Mouse (Mus musculus) cerebellum, adult 11-12 months (tissue): Measurements from ENCODE around the gene Neurog3.

Source experiments
- DNase-seq: peaks from one replicate; pipeline ENCODE4 v3.0.0; 2022

Neurog3 gene

GRCm38 (mm10) chr10:62138040-62138439 is 5.2 kb downstream of the Neurog3 start:
- no peak for DNase-seq

DNA sequence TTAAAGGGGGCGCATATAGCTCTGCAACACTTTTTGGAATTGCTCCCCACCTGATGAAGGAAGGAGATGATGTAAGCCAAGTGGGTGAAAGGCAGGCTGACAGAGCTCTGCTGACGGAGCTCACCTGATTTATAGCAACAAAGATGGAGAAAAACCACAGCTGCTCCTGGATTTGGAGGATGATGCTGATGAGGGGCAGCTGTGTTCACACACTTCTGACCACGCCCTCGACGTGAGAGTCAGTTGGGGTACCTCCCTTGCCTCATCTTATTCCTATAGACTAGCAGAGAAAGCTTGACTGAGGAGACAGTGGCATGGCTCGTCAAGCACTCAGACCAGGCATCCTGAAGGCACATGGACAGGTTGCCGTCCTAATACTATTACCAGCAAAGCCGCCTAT is 10.9 kb downstream of the Neurog3 start, which contains the start of gene Fam241b:
Fam241b (minus strand) TSS at position 101 of the 400 bp plus-strand sequence.
- no peak for DNase-seq

GRCm38 (mm10) chr10:62145957-62146356 is 13.1 kb downstream of the Neurog3 start:
- DNase-seq = no peak

- peak; percentile 40 for DNase-seq
Observed at GRCm38 (mm10) chr10:62147466-62148248, 14.8 kb downstream of the Neurog3 start.

GRCm38 (mm10) chr10:62149929-62150328 is 17.0 kb downstream of the Neurog3 start:
- DNase-seq = no peak

GRCm38 (mm10) chr10:62162410-62162809 is 29.5 kb downstream of the Neurog3 start:
- no peak for DNase-seq

DNA sequence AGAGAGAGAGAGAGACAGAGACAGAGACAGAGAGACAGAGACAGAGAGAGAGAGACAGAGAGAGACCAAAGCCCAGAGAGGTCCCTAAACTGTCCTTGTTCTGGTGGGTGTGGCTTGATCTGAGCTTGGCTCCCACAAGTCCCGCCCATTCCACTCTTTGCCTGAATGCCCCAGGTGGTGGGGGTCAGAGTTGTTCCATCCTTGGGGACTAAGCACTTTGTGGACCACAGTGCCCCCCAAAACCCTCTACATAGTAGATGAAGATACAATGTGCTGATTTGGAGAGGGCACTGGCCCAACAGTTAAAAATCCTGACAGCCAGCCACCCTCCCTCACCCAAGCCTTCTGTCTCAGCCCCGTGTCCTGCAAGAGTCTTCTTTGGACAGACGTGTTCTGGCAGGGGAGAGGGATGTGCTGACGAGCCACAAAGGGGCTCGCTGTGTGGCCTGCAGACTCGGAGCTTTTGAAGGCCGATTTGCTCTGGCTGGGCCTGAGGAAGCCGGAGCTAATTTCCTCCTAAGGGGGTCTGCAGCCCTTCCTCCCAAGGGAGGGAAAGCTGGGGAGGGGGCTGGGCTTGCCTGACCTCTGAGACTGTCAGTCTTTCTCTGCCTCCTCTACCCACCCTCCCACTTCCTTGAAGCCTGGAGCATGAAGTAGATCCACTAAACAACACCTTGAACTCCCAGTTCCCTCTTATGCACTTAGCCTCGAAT is 40.1 kb downstream of the Neurog3 start:
- no peak for DNase-seq

- DNase-seq = no peak
Observed at GRCm38 (mm10) chr10:62173941-62174448, 41.1 kb downstream of the Neurog3 start.

GRCm38 (mm10) chr10:62174533-62175313 is 41.8 kb downstream of the Neurog3 start:
- DNase-seq = no peak

DNA sequence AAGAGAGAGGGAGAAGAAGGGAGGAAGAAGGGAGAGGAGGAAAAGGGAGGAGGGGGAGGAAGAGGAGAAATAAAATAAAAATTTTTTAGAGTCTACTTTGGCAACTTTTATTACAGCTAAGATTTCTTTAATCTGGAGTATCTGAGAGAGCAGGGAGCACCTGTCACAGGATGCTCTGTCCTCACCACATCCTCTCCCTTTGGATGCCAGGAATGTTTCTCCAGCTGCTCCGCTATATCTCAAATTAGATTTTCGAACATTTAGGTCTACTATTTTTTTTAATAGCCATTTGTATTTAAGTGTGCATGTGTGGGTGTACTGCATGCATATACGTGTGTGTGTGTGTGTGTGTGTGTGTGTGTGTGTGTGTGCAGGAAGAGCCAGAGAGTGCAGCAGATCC is 47.1 kb downstream of the Neurog3 start:
- DNase-seq = no peak

DNA sequence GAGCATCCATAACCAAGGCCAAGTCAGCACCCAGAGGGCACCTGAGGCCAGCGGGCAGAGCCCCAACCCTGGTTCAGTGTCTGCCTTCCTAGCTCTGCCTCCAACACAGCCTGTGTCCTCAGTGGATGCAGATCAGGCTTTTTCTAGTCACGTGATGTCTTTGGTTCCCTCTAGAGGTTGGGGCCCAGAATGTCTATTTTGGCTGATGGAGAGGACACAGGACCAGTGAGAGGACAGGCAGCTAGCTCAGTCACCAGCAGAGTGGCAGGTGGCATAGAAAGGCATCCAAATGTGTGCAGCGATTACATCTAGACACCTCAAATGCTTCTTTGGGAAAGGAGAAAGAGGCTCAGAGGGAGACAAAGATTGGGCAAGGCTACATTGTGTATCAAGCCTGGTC is 48.8 kb downstream of the Neurog3 start:
- peak; percentile 84 for DNase-seq

DNA sequence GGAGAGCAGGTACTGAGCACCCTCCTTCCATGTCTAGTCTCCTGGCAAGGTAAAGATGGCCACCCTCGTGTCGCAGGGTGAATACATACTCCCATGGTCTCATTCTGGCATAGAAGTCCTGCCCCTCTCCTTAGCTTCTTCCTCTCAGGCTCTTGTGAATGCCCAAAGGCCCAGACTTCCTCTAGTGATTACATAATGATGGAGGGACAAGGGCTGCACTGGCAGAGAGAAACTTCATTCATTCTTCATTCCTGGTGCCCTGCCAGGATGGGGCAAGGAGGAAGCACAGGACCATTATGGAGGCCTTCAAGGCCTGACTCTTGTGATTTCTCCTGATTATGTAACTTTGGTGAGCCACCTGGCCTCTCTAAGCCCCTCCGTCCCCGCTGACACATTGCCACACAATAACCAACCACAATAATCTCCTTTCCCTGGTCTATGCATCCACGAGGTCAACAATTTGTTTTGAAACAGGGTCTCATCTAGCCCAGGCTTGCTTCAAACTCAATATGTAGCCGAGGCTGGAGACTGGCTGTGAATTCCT is 49.7 kb downstream of the Neurog3 start:
- peak; percentile 38 for DNase-seq

DNA sequence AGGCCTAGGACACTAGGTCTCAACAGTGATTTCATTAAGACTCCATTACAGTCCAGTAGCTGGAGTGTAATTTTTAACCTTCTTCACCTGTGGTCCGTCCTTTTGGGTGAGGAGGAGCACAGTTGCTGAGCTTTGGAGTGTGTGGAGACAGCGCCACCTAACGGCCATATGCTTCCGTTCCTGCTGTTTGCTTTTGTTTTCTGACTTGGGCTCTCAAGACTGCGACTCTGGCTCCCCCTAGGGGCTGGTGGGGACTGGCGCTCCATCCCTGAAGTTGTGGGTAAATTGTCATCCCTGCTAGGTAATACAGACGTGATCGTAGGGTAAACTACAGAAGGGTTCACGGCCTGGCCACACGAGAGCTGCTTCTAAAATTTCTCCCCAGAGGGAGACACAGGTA is 50.2 kb downstream of the Neurog3 start:
- peak; percentile 94 for DNase-seq
